Mouse (Mus musculus) liver, embryonic 16.5 days (tissue): ENCODE measurements around the gene Hoxa3. TPM values are rescaled to one million over a fixed set of nuclear protein-coding genes. Genes with fewer than 3 reads are reported as not detected.

Source experiments
- ATAC-seq: fragments of 200-750 bp; cut with Nextera tagmentation; 2 replicates; pipeline ENCODE4 v1.8.0; 2017; ENCODE audit warnings: low read depth, mild to moderate bottlenecking, moderate number of reproducible peaks, moderate library complexity
- H3K27ac ChIP-seq: fragments of 300-500 bp; sonication (generic); 2 replicates; pipeline ENCODE4 v1.5.1; 2014; ENCODE audit warnings: mild to moderate bottlenecking, low read length
- H3K27me3 ChIP-seq: fragments of 300-500 bp; sonication (generic); 2 replicates; pipeline ENCODE4 v1.6.1; 2014; ENCODE audit warnings: low read depth, low read length, mixed read lengths; ENCODE audit not compliant: control insufficient read depth, insufficient read depth
- H3K36me3 ChIP-seq: fragments of 300-500 bp; sonication (generic); 2 replicates; pipeline ENCODE4 v1.6.1; 2014; ENCODE audit warnings: mild to moderate bottlenecking; ENCODE audit not compliant: control insufficient read depth, insufficient read depth
- H3K4me1 ChIP-seq: fragments of 300-500 bp; sonication (generic); 2 replicates; pipeline ENCODE4 v1.6.1; 2014; ENCODE audit warnings: low read depth, low read length, mixed read lengths; ENCODE audit not compliant: control insufficient read depth
- H3K4me2 ChIP-seq: fragments of 300-500 bp; sonication (generic); 2 replicates; pipeline ENCODE4 v1.6.1; 2014; ENCODE audit warnings: low read depth, low read length, mixed read lengths
- H3K4me3 ChIP-seq: fragments of 300-500 bp; sonication (generic); 2 replicates; pipeline ENCODE4 v1.5.1; 2014; ENCODE audit warnings: low read depth, mild to moderate bottlenecking, low read length
- H3K9ac ChIP-seq: fragments of 300-500 bp; sonication (generic); 2 replicates; pipeline ENCODE4 v1.6.1; 2014; ENCODE audit warnings: low read depth, low read length
- H3K9me3 ChIP-seq: fragments of 300-500 bp; sonication (generic); replicated peaks from 2 replicates; pipeline ENCODE4 v1.6.1; 2016; ENCODE audit warnings: low read length; ENCODE audit not compliant: control insufficient read depth
- WGBS: fragments of 180-500 bp; shearing (Covaris S2); extraction: QIAGEN DNeasy Blood & Tissue Kit; methylation state at CpG from one replicate; pipeline ENCODE4 v1.1.7; 2014; ENCODE audit not compliant: insufficient replicate concordance; 5-methylcytosine and 5-hydroxymethylcytosine counted together
- polyA plus RNA-seq: library from polyadenylated mRNA; unstranded; fragments of >200 nt; fragmentation: Nextera tagmentation; extraction: Ambion mirVana; gene quantifications from 2 replicates; pipeline ENCODE4 v1.2.1, GENCODE M21; 2015

Gene Hoxa3
- polyA plus RNA-seq, 1 experiment from 2014 or later: 0.27 TPM

GRCm38 (mm10) chr6:52170166-52170897 lies 42.8 kb downstream of the Hoxa3 start:
- H3K4me3 ChIP-seq: no peak overlapping the region
- H3K27me3 ChIP-seq: peaks cover 92% of the 10 kb centered on the region
- 16% methylated on average over 40 of the region's 40 CpGs for whole genome bisulfite sequencing
- peaks cover 3% of the 10 kb centered on the region; the same call in 1 of the 2 replicates for H3K4me1 ChIP-seq
- peak; percentile 77 for ATAC-seq
- H3K27ac ChIP-seq: no peak overlapping the region
- H3K9ac ChIP-seq: no peak overlapping the region
- no peak overlapping the region for H3K4me2 ChIP-seq
- no peaks in the 10 kb centered on the region for H3K36me3 ChIP-seq
- H3K9me3 ChIP-seq: no peaks in the 10 kb centered on the region

GRCm38 (mm10) chr6:52169499-52170165 lies 43.5 kb downstream of the Hoxa3 start:
- 37% methylated on average over 16 of the region's 16 CpGs for WGBS
- Histone ChIP-seq H3K27me3 (peaks cover 92% of the 10 kb centered on the region), H3K4me3 (no peak overlapping the region)

GRCm38 (mm10) chr6:52168191-52169055 lies 44.7 kb downstream of the Hoxa3 start:
- peaks cover 96% of the 10 kb centered on the region for H3K27me3 ChIP-seq
- peaks cover 3% of the 10 kb centered on the region; the same call in 1 of the 2 replicates for H3K4me1 ChIP-seq
- WGBS: 29% methylated on average over 42 of the region's 42 CpGs
- no peaks in the 10 kb centered on the region for H3K36me3 ChIP-seq
- no peak overlapping the region for H3K27ac ChIP-seq
- H3K4me2 ChIP-seq: no peak overlapping the region
- ATAC-seq: no peak
- no peak overlapping the region for H3K9ac ChIP-seq
- H3K4me3 ChIP-seq: no peak overlapping the region
- no peaks in the 10 kb centered on the region for H3K9me3 ChIP-seq

More at GRCm38 (mm10) chr6:52169499-52170165, 43.5 kb downstream of the Hoxa3 start:
- Histone ChIP-seq H3K9ac (no peak overlapping the region), H3K9me3 (no peaks in the 10 kb centered on the region), H3K36me3 (no peaks in the 10 kb centered on the region), H3K27ac (no peak overlapping the region), H3K4me2 (no peak overlapping the region), H3K4me1 (peaks cover 3% of the 10 kb centered on the region; the same call in 1 of the 2 replicates)
- ATAC-seq: no peak

- peaks cover 97% of the 10 kb centered on the region for H3K27me3 ChIP-seq
- ATAC-seq: no peak
- no peaks in the 10 kb centered on the region for H3K9me3 ChIP-seq
- H3K9ac ChIP-seq: no peak overlapping the region
- H3K4me3 ChIP-seq: no peak overlapping the region
- 34% methylated on average over 14 of the region's 14 CpGs for WGBS
- H3K4me2 ChIP-seq: no peak overlapping the region
- peaks cover 3% of the 10 kb centered on the region; the same call in 1 of the 2 replicates for H3K4me1 ChIP-seq
- H3K36me3 ChIP-seq: no peaks in the 10 kb centered on the region
- H3K27ac ChIP-seq: no peak overlapping the region
Measured at GRCm38 (mm10) chr6:52167736-52168161, 45.4 kb downstream of the Hoxa3 start.

- no peak for ATAC-seq
- WGBS: 40% methylated on average over 1 of the region's 1 CpGs
- no peaks in the 10 kb centered on the region for H3K36me3 ChIP-seq
- H3K4me2 ChIP-seq: no peak overlapping the region
- H3K4me3 ChIP-seq: no peak overlapping the region
- H3K9ac ChIP-seq: no peak overlapping the region
- H3K9me3 ChIP-seq: no peaks in the 10 kb centered on the region
- no peaks in the 10 kb centered on the region for H3K4me1 ChIP-seq
- H3K27ac ChIP-seq: no peak overlapping the region
- H3K27me3 ChIP-seq: peaks cover 96% of the 10 kb centered on the region
Measured at GRCm38 (mm10) chr6:52167176-52167575, 46.0 kb downstream of the Hoxa3 start.

GRCm38 (mm10) chr6:52166431-52167077 lies 46.6 kb downstream of the Hoxa3 start:
- no peaks in the 10 kb centered on the region for H3K36me3 ChIP-seq
- no peak overlapping the region for H3K4me3 ChIP-seq
- no peak overlapping the region for H3K27ac ChIP-seq
- WGBS: 24% methylated on average over 4 of the region's 4 CpGs
- H3K4me1 ChIP-seq: no peaks in the 10 kb centered on the region
- ATAC-seq: no peak
- no peaks in the 10 kb centered on the region for H3K9me3 ChIP-seq
- no peak overlapping the region for H3K4me2 ChIP-seq
- H3K9ac ChIP-seq: no peak overlapping the region
- H3K27me3 ChIP-seq: peaks cover 95% of the 10 kb centered on the region

GRCm38 (mm10) chr6:52165441-52166370 lies 47.4 kb downstream of the Hoxa3 start:
- ATAC-seq: no peak
- H3K9ac ChIP-seq: no peak overlapping the region
- no peaks in the 10 kb centered on the region for H3K36me3 ChIP-seq
- no peaks in the 10 kb centered on the region for H3K4me1 ChIP-seq
- WGBS: 3% methylated on average over 28 of the region's 28 CpGs
- H3K9me3 ChIP-seq: no peaks in the 10 kb centered on the region
- 0 out of 2 replicates have a peak overlapping the region, but pooled peaks have one; percentile 12 for H3K4me3 ChIP-seq
- no peak overlapping the region for H3K27ac ChIP-seq
- no peak overlapping the region for H3K4me2 ChIP-seq
- peaks cover 93% of the 10 kb centered on the region for H3K27me3 ChIP-seq
